Mouse (Mus musculus) midbrain, postnatal 0 days (tissue): ENCODE data around the gene Tmem131. TPM values are rescaled to one million over a fixed set of nuclear protein-coding genes. Genes with fewer than 3 reads are reported as not detected.

ENCODE experiments used
- ATAC-seq: fragments of 200-750 bp; cut with Nextera tagmentation; 2 replicates; pipeline ENCODE4 v1.8.0; 2017; ENCODE audit warnings: moderate number of reproducible peaks, mild to moderate bottlenecking, moderate TSS enrichment, moderate library complexity; ENCODE audit not compliant: low FRiP score
- DNase-seq: peaks from one replicate; pipeline ENCODE4 v3.0.0-alpha.2; 2015; ENCODE audit warnings: low spot score
- H3K27ac ChIP-seq: fragments of 300-500 bp; sonication (generic); 2 replicates; pipeline ENCODE4 v1.5.1; 2014; ENCODE audit warnings: low read depth, mild to moderate bottlenecking, low read length, mixed read lengths
- H3K27me3 ChIP-seq: fragments of 300-500 bp; sonication (generic); 2 replicates; pipeline ENCODE4 v1.6.1; 2014; ENCODE audit warnings: low read length, control low read depth, mixed read lengths; ENCODE audit not compliant: insufficient read depth
- H3K36me3 ChIP-seq: fragments of 300-500 bp; sonication (generic); 2 replicates; pipeline ENCODE4 v1.6.1; 2014; ENCODE audit warnings: low read length, control low read depth, mixed read lengths; ENCODE audit not compliant: insufficient read depth
- H3K4me1 ChIP-seq: fragments of 300-500 bp; sonication (generic); 2 replicates; pipeline ENCODE4 v1.6.1; 2014; ENCODE audit warnings: mild to moderate bottlenecking, control low read depth, antibody characterized with exemption, low read length, mixed read lengths; ENCODE audit not compliant: insufficient read depth
- H3K4me2 ChIP-seq: fragments of 300-500 bp; sonication (generic); 2 replicates; pipeline ENCODE4 v1.6.1; 2014; ENCODE audit warnings: low read depth, mild to moderate bottlenecking, low read length, mixed read lengths; ENCODE audit not compliant: poor library complexity, severe bottlenecking
- H3K4me3 ChIP-seq: fragments of 300-500 bp; sonication (generic); 2 replicates; pipeline ENCODE4 v1.5.1; 2014; ENCODE audit warnings: low read depth, mild to moderate bottlenecking, low read length, moderate library complexity
- H3K9ac ChIP-seq: fragments of 300-500 bp; sonication (generic); replicated peaks from 2 replicates; pipeline ENCODE4 v1.6.1; 2014; ENCODE audit warnings: mild to moderate bottlenecking, low read length, moderate library complexity, mixed read lengths; ENCODE audit not compliant: poor library complexity, severe bottlenecking
- H3K9me3 ChIP-seq: fragments of 300-500 bp; sonication (generic); 2 replicates; pipeline ENCODE4 v1.6.1; 2016; ENCODE audit warnings: low read length, control low read depth
- CTCF ChIP-seq: IDR thresholded peaks from 2 replicates; pipeline ENCODE4 v1.5.1; 2016; ENCODE audit warnings: antibody characterized with exemption, mild to moderate bottlenecking
- WGBS: fragments of 180-500 bp; shearing (Covaris S2); extraction: QIAGEN DNeasy Blood & Tissue Kit; methylation state at CpG from one replicate; pipeline ENCODE4 v1.1.7; 2014; 5-methylcytosine and 5-hydroxymethylcytosine counted together
- polyA plus RNA-seq: library from polyadenylated mRNA; unstranded; fragments of >200 nt; fragmentation: Nextera tagmentation; extraction: Ambion mirVana; gene quantifications from 2 replicates; pipeline ENCODE4 v1.2.1, GENCODE M21; 2015
- total RNA-seq: library from RNA; depleted of rRNA; stranded (reverse); fragments of >200 nt; gene quantifications from 2 replicates; pipeline ENCODE4 v1.2.3, GENCODE M21; 2014

Gene Tmem131
- total and polyA plus RNA-seq, 2 experiments from 2014 or later = 11.1 to 25.8 TPM

GRCm38 (mm10) chr1:36840959-36841358, 102.5 kb downstream of the Tmem131 start:
- 96% methylated on average over 2 of the region's 2 CpGs for WGBS
- no peak for ATAC-seq

GRCm38 (mm10) chr1:36839858-36840257, 103.6 kb downstream of the Tmem131 start:
- Histone ChIP-seq H3K9me3 (no peaks in the 10 kb centered on the region), H3K27ac (no peak overlapping the region), H3K36me3 (peaks cover 8% of the 10 kb centered on the region), H3K4me1 (no peaks in the 10 kb centered on the region), H3K4me2 (no peak overlapping the region), H3K27me3 (no peaks in the 10 kb centered on the region), H3K4me3 (no peak overlapping the region), H3K9ac (no peak overlapping the region)
- no peak for TF ChIP-seq CTCF
- DNase-seq (no peak), ATAC-seq (no peak)
- WGBS = 89% methylated on average over 3 of the region's 3 CpGs

More at GRCm38 (mm10) chr1:36840959-36841358, 102.5 kb downstream of the Tmem131 start:
- Histone ChIP-seq H3K9ac (no peak overlapping the region), H3K36me3 (peaks cover 5% of the 10 kb centered on the region), H3K4me3 (no peak overlapping the region), H3K27ac (no peak overlapping the region), H3K4me2 (no peak overlapping the region), H3K4me1 (no peaks in the 10 kb centered on the region), H3K27me3 (no peaks in the 10 kb centered on the region), H3K9me3 (no peaks in the 10 kb centered on the region)
- DNase-seq = no peak
- no peak for TF ChIP-seq CTCF

GRCm38 (mm10) chr1:36836274-36836954, 107.1 kb downstream of the Tmem131 start:
- TF ChIP-seq CTCF = no peak
- H3K4me3 ChIP-seq = no peak overlapping the region
- H3K27me3 ChIP-seq = no peaks in the 10 kb centered on the region
- H3K4me2 ChIP-seq = no peak overlapping the region
- no peak overlapping the region for H3K27ac ChIP-seq
- H3K4me1 ChIP-seq = no peaks in the 10 kb centered on the region
- no peak overlapping the region for H3K9ac ChIP-seq
- no peaks in the 10 kb centered on the region for H3K9me3 ChIP-seq
- ATAC-seq = no peak
- H3K36me3 ChIP-seq = peaks cover 26% of the 10 kb centered on the region
- WGBS = 67% methylated on average over 12 of the region's 12 CpGs
- no peak for DNase-seq

GRCm38 (mm10) chr1:36835593-36835992, 107.9 kb downstream of the Tmem131 start:
- no peak for TF ChIP-seq CTCF
- 99% methylated on average over 3 of the region's 3 CpGs for WGBS
- no peak overlapping the region for H3K27ac ChIP-seq
- H3K4me2 ChIP-seq = no peak overlapping the region
- H3K9me3 ChIP-seq = no peaks in the 10 kb centered on the region
- no peak overlapping the region for H3K4me3 ChIP-seq
- no peak overlapping the region for H3K9ac ChIP-seq
- ATAC-seq = no peak
- no peaks in the 10 kb centered on the region for H3K4me1 ChIP-seq
- H3K27me3 ChIP-seq = no peaks in the 10 kb centered on the region
- no peak for DNase-seq
- H3K36me3 ChIP-seq = peaks cover 26% of the 10 kb centered on the region

- 73% methylated on average over 7 of the region's 7 CpGs for WGBS
- H3K27me3 ChIP-seq = no peaks in the 10 kb centered on the region
- ATAC-seq (no peak), DNase-seq (no peak)
- H3K9ac ChIP-seq = no peak overlapping the region
- no peak overlapping the region for H3K4me3 ChIP-seq
- no peaks in the 10 kb centered on the region for H3K4me1 ChIP-seq
- no peak overlapping the region for H3K27ac ChIP-seq
- no peaks in the 10 kb centered on the region for H3K9me3 ChIP-seq
- H3K36me3 ChIP-seq = peaks cover 28% of the 10 kb centered on the region
- no peak for TF ChIP-seq CTCF
- H3K4me2 ChIP-seq = no peak overlapping the region
Measured at GRCm38 (mm10) chr1:36834090-36834489, 109.4 kb downstream of the Tmem131 start.

GRCm38 (mm10) chr1:36830913-36831866, 112.3 kb downstream of the Tmem131 start:
- WGBS = 44% methylated on average over 14 of the region's 14 CpGs
- Histone ChIP-seq H3K9me3 (no peaks in the 10 kb centered on the region), H3K36me3 (peaks cover 45% of the 10 kb centered on the region), H3K27ac (peak overlapping the region; percentile 34; the same call in 1 of the 2 replicates), H3K27me3 (no peaks in the 10 kb centered on the region), H3K9ac (no peak overlapping the region), H3K4me1 (no peaks in the 10 kb centered on the region), H3K4me3 (no peak overlapping the region), H3K4me2 (no peak overlapping the region)
- DNase-seq (no peak), ATAC-seq (no peak; the same call in 1 of the 2 replicates)
- TF ChIP-seq CTCF = no peak
